Mouse (Mus musculus) myocyte (in vitro differentiated cells): Measurements from ENCODE around the gene Disc1. TPM values are rescaled to one million over a fixed set of nuclear protein-coding genes. Genes with fewer than 3 reads are reported as not detected.

Experiments
- H3K27me3 ChIP-seq: one replicate; pipeline ENCODE4 v1.6.1; 2011; ENCODE audit not compliant: control insufficient read depth, insufficient read depth, insufficient read length
- H3K36me3 ChIP-seq: one replicate; pipeline ENCODE4 v1.6.1; 2011; ENCODE audit not compliant: control insufficient read depth, insufficient read depth
- H3K4me2 ChIP-seq: one replicate; pipeline ENCODE4 v1.6.1; 2011; ENCODE audit warnings: low read depth, control low read depth
- H3K4me3 ChIP-seq: one replicate; pipeline ENCODE4 v1.5.1; 2011; ENCODE audit warnings: mild to moderate bottlenecking, control low read depth, moderate library complexity
- H3K79me2 ChIP-seq: one replicate; pipeline ENCODE4 v1.6.1; 2011; ENCODE audit not compliant: control insufficient read depth, insufficient read depth
- H3ac ChIP-seq: one replicate; pipeline ENCODE4 v1.6.1; 2011; ENCODE audit not compliant: control insufficient read depth, insufficient read length
- CEBPB ChIP-seq: IDR thresholded peaks from 2 replicates; pipeline ENCODE4 v1.6.1; 2011; ENCODE audit warnings: mild to moderate bottlenecking, moderate library complexity; ENCODE audit not compliant: poor library complexity, insufficient read depth, severe bottlenecking
- E2F4 ChIP-seq: IDR thresholded peaks from one replicate; pipeline ENCODE4 v1.6.1; 2011; ENCODE audit warnings: mild to moderate bottlenecking, control low read depth, moderate library complexity; ENCODE audit not compliant: insufficient read depth
- MAX ChIP-seq: IDR thresholded peaks from one replicate; pipeline ENCODE4 v1.6.1; 2011; ENCODE audit warnings: low read depth, mild to moderate bottlenecking, control low read depth
- MYOD1 ChIP-seq, 3 experiments: IDR thresholded peaks; one replicate each; pipeline ENCODE4 v1.6.1; 2011; ENCODE audit warnings: control low read depth in 2 of 3, low read depth in 2 of 3, mild to moderate bottlenecking in 2 of 3, moderate library complexity in 1 of 3; ENCODE audit not compliant: insufficient read length in 2 of 3, control insufficient read depth in 1 of 3
- MYOG ChIP-seq, 3 experiments: IDR thresholded peaks; one replicate each; pipeline ENCODE4 v1.6.1; 2011; ENCODE audit warnings: control low read depth in 2 of 3, low read depth in 2 of 3, mild to moderate bottlenecking in 2 of 3; ENCODE audit not compliant: insufficient read length in 2 of 3, control insufficient read depth in 1 of 3, insufficient read depth in 1 of 3
- POLR2A ChIP-seq: IDR thresholded peaks from one replicate; pipeline ENCODE4 v1.6.1; 2011; ENCODE audit warnings: low read depth, mild to moderate bottlenecking, control low read depth, moderate library complexity; ENCODE audit not compliant: insufficient read length
- POLR2AphosphoS2 ChIP-seq: IDR thresholded peaks from one replicate; pipeline ENCODE4 v1.6.1; 2011; ENCODE audit warnings: low read depth, control low read depth; ENCODE audit not compliant: insufficient read length
- REST ChIP-seq: IDR thresholded peaks from one replicate; pipeline ENCODE4 v1.6.1; 2011; ENCODE audit warnings: mild to moderate bottlenecking, control low read depth, moderate library complexity; ENCODE audit not compliant: insufficient read depth, insufficient read length
- SRF ChIP-seq: IDR thresholded peaks from one replicate; pipeline ENCODE4 v1.6.1; 2011; ENCODE audit warnings: low read depth; ENCODE audit not compliant: control insufficient read depth, insufficient read length
- TCF12 ChIP-seq: IDR thresholded peaks from one replicate; pipeline ENCODE4 v1.6.1; 2011; ENCODE audit warnings: mild to moderate bottlenecking, control low read depth; ENCODE audit not compliant: poor library complexity, insufficient read depth, severe bottlenecking
- TCF3 ChIP-seq: IDR thresholded peaks from one replicate; pipeline ENCODE4 v1.6.1; 2011; ENCODE audit warnings: low read depth, control low read depth; ENCODE audit not compliant: insufficient read length
- USF1 ChIP-seq: IDR thresholded peaks from one replicate; pipeline ENCODE4 v1.6.1; 2011; ENCODE audit warnings: low read depth, mild to moderate bottlenecking, control low read depth, moderate library complexity
- polyA plus RNA-seq: library from polyadenylated mRNA; unstranded; fragments of >200 nt; fragmentation: generic; extraction: Trizol; gene quantifications from one replicate; pipeline ENCODE4 v1.2.1, GENCODE M21; 2012; ENCODE audit warnings: missing spikeins

The Disc1 gene
- polyA plus RNA-seq, 1 experiment = 0.06 TPM

- TF ChIP-seq MYOD1 (IDR thresholded peaks at IDR 0.05; ENCODE audit: control insufficient read depth in 1 of 3, insufficient read length in 2 of 3, low read depth in 2 of 3) = no peak
- no peak for TF ChIP-seq POLR2A
- TF ChIP-seq CEBPB = no peak
- no peak for TF ChIP-seq E2F4
- no peak for TF ChIP-seq POLR2AphosphoS2
- TF ChIP-seq TCF3 = no peak
- no peak for TF ChIP-seq REST
- no peak for TF ChIP-seq TCF12
- TF ChIP-seq SRF = no peak
- no peak for TF ChIP-seq MYOG (IDR thresholded peaks at IDR 0.05; ENCODE audit: control insufficient read depth in 1 of 3, insufficient read depth in 1 of 3, insufficient read length in 2 of 3, low read depth in 2 of 3)
- TF ChIP-seq MAX = no peak
- TF ChIP-seq USF1 = no peak
- Histone ChIP-seq H3K27me3 (no peaks in the 10 kb centered on the region), H3K36me3 (no peaks in the 10 kb centered on the region)
These were observed 26.7 kb downstream of the Disc1 start for GRCm38 (mm10) chr8:125080388-125081344.

GRCm38 (mm10) chr8:125083746-125084145 lies 29.8 kb downstream of the Disc1 start:
- Histone ChIP-seq H3K4me3 (no peak overlapping the region), H3K4me2 (peak overlapping the region; percentile 33), H3K36me3 (no peaks in the 10 kb centered on the region), H3ac (no peak overlapping the region), H3K27me3 (no peaks in the 10 kb centered on the region), H3K79me2 (no peaks in the 10 kb centered on the region)
- TF ChIP-seq MAX (no peak), TCF12 (no peak), MYOG (IDR thresholded peaks at IDR 0.05; ENCODE audit: control insufficient read depth in 1 of 3, insufficient read depth in 1 of 3, insufficient read length in 2 of 3, low read depth in 2 of 3) (no peak), CEBPB (no peak), MYOD1 (IDR thresholded peaks at IDR 0.05; ENCODE audit: control insufficient read depth in 1 of 3, insufficient read length in 2 of 3, low read depth in 2 of 3) (no peak), POLR2AphosphoS2 (no peak), REST (no peak), POLR2A (no peak), SRF (no peak), E2F4 (no peak), USF1 (no peak), TCF3 (no peak)

More at GRCm38 (mm10) chr8:125080388-125081344, 26.7 kb downstream of the Disc1 start:
- H3K79me2 ChIP-seq = no peaks in the 10 kb centered on the region
- H3ac ChIP-seq = no peak overlapping the region
- H3K4me3 ChIP-seq = no peak overlapping the region
- no peak overlapping the region for H3K4me2 ChIP-seq

- no peak overlapping the region for H3K4me3 ChIP-seq
- no peak for TF ChIP-seq E2F4
- TF ChIP-seq MYOD1 (IDR thresholded peaks at IDR 0.05; ENCODE audit: control insufficient read depth in 1 of 3, insufficient read length in 2 of 3, low read depth in 2 of 3) = no peak
- TF ChIP-seq CEBPB = no peak
- TF ChIP-seq SRF = no peak
- TF ChIP-seq POLR2AphosphoS2 = no peak
- no peak for TF ChIP-seq POLR2A
- no peak for TF ChIP-seq USF1
- TF ChIP-seq REST = no peak
- no peak for TF ChIP-seq MAX
- no peak for TF ChIP-seq TCF12
- TF ChIP-seq MYOG (IDR thresholded peaks at IDR 0.05; ENCODE audit: control insufficient read depth in 1 of 3, insufficient read depth in 1 of 3, insufficient read length in 2 of 3, low read depth in 2 of 3) = no peak
- TF ChIP-seq TCF3 = no peak
- H3K79me2 ChIP-seq = no peaks in the 10 kb centered on the region
- H3K4me2 ChIP-seq = no peak overlapping the region
- no peaks in the 10 kb centered on the region for H3K36me3 ChIP-seq
- no peaks in the 10 kb centered on the region for H3K27me3 ChIP-seq
- H3ac ChIP-seq = no peak overlapping the region
These were observed 30.5 kb downstream of the Disc1 start for GRCm38 (mm10) chr8:125084523-125084922.

DNA sequence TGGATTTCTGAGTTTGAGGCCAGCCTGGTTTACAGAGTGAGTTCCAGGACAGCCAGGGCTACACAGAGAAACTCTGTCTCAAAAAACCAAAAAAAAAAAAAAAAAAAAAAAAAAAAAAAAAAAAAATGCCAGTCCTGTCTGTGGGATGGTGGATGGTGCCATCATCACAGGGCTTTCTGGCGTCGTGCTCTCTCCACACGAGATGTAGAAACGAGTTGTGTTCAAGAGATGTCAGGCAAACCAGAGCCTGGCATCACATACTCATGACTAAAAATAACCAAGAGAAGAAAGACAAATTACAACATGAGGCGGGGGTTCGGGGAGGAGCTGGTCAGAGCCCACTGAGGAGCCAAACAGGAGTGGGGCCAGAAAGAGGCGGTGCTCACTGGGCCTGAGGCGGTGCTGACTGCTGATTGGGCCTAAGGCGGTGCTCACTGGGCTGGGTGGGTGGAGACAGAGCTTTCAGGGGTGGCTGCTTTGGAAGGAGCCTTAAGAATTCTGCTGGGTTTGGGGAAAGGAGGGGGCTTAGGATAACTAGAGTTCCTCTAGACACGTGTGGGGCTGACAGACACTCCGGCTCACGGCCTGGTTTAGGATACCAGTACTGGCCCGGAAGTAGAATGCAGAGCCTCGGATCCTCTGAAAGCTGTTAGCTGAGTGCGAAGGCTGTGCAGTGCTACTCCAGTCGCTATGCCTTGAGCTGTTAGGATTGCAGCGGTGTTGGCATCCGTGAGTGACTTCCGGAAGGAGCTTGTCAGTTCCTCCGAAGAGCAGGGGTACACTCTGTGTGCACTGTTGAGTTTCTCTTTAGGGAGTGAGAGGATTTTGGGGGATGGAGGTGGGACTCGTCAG lies 37.1 kb downstream of the Disc1 start:
- no peak overlapping the region for H3K4me3 ChIP-seq
- no peak overlapping the region for H3K4me2 ChIP-seq
- no peaks in the 10 kb centered on the region for H3K79me2 ChIP-seq
- H3ac ChIP-seq = no peak overlapping the region
- TF ChIP-seq SRF (no peak), E2F4 (no peak), USF1 (no peak), MYOD1 (IDR thresholded peaks at IDR 0.05; ENCODE audit: control insufficient read depth in 1 of 3, insufficient read length in 2 of 3, low read depth in 2 of 3) (no peak), POLR2AphosphoS2 (no peak), REST (no peak), TCF3 (no peak), MYOG (IDR thresholded peaks at IDR 0.05; ENCODE audit: control insufficient read depth in 1 of 3, insufficient read depth in 1 of 3, insufficient read length in 2 of 3, low read depth in 2 of 3) (no peak), POLR2A (no peak), MAX (no peak), TCF12 (no peak), CEBPB (no peak)
- H3K27me3 ChIP-seq = no peaks in the 10 kb centered on the region
- H3K36me3 ChIP-seq = no peaks in the 10 kb centered on the region
